Mouse (Mus musculus): ENCODE measurements around the gene Armh1. TPM values are rescaled to one million over a fixed set of nuclear protein-coding genes. Genes with fewer than 3 reads are reported as not detected.

Armh1 gene
- polyA plus RNA-seq (2015; fragmentation: Nextera tagmentation; extraction: Ambion mirVana), result 0.08 and 0.10 TPM in 2 replicates

DNA sequence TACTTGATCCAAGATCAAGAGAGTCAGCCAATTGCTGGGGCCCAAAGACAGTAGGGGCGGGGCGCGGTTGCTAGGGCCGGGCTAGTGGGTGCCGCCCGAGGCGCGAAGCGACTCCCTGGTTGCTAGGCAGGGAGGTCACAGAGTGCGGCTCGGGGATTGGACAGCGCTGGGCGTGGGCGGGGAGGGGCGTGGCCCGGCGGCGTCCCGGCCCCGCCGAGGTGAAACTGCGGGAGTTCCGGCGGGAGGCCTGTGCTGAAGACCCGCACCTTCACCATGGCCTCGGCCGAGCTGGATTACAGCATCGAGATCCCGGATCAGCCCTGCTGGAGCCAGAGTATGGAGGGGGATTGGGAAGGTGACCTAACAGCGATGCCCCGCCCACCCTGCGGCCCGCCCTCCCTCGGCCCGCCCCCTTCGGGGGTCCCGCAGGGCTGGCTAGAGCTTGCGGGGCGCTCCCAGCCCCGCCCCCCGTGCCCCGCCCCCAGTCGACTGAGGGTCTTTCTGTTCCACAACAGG is at the start of gene Armh1, which contains the start of gene Tmem53:
Armh1 (minus strand) TSS at position 325 of the 516 bp plus-strand sequence.
Tmem53 (plus strand) TSS at position 151 of the 516 bp plus-strand sequence.

DNA sequence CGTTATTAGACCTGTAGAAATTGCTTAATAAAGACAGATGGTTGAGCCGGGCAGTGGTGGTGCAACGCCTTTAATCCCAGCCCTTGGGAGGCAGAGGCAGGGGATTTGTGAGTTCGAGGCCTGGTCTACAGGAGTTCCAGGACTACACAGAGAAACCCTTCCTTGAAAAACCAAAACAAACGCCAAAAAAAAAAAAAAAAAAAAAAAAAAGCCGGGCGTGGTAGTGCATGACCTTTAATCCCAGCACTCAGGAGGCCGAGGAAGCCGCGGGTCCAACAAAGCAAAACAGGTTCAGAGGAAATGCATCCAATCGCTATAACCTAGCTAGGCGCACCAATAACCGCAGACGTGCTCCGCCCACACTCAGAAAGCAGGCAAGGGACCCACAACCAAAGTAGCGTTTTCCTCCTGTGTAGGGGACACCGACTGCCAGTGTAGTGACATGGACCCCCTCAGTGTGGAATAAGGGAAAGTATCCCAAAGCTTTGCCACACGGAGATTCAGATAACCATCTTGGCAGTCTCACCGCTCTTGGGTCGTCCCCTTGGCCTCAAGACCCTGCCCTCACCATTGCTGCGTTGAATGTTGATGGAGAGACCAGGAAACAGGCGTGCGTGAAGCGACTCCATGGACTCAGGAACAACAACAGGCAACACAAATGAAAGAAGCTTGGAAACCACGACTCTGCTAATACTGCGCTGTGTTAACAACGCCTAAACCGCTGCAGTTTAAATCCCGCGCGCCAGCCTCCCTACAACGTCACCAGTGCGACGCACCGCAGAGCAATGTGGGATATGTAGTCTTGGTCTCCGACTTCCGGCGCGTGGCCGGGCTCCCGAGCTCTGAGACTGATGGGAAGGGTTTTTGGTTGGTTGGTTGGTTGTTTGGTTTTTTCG is 69.8 kb downstream of the Armh1 start, which contains the start of gene Kif2c:
Kif2c (minus strand) TSS at position 777 of the 896 bp plus-strand sequence.

Other genes starting within 250 kb of the Armh1 start
- 30.1 and 34.1 TPM in 2 replicates for gene Eif2b3, start 232.7 kb downstream of the Armh1 start, polyA plus RNA-seq (2015; fragmentation: Nextera tagmentation; extraction: Ambion mirVana)
- gene Ptch2, start 156.1 kb downstream of the Armh1 start, polyA plus RNA-seq (2015; fragmentation: Nextera tagmentation; extraction: Ambion mirVana), result 0.72 and 1.4 TPM in 2 replicates
- gene Btbd19, start 126.4 kb downstream of the Armh1 start, polyA plus RNA-seq (2015; fragmentation: Nextera tagmentation; extraction: Ambion mirVana), result 6.3 and 7.6 TPM in 2 replicates
- gene Tctex1d4, start 125.3 kb downstream of the Armh1 start, polyA plus RNA-seq (2015; fragmentation: Nextera tagmentation; extraction: Ambion mirVana), result 0.25 and 0.36 TPM in 2 replicates
- gene Plk3, start 118.2 kb downstream of the Armh1 start, polyA plus RNA-seq (2015; fragmentation: Nextera tagmentation; extraction: Ambion mirVana), result 1.3 and 1.7 TPM in 2 replicates
- 1,013 and 1,054 TPM in 2 replicates for gene Rps8, start 95.9 kb downstream of the Armh1 start, polyA plus RNA-seq (2015; fragmentation: Nextera tagmentation; extraction: Ambion mirVana)
- 30.7 and 33.6 TPM in 2 replicates for gene Kif2c, start 69.5 kb downstream of the Armh1 start, polyA plus RNA-seq (2015; fragmentation: Nextera tagmentation; extraction: Ambion mirVana)
- gene Tmem53, start 174 bp downstream of the Armh1 start, polyA plus RNA-seq (2015; fragmentation: Nextera tagmentation; extraction: Ambion mirVana), result 4.1 and 6.7 TPM in 2 replicates
- 42.7 and 49.0 TPM in 2 replicates for gene Rnf220, start 244.9 kb upstream of the Armh1 start, polyA plus RNA-seq (2015; fragmentation: Nextera tagmentation; extraction: Ambion mirVana)

All from spleen, postnatal 0 days (tissue).